Mouse (Mus musculus) cerebellum, adult 11-12 months (tissue): ENCODE data around the gene Lrit2.

Source experiments
- DNase-seq: peaks from one replicate; pipeline ENCODE4 v3.0.0; 2022

Lrit2 gene

DNA sequence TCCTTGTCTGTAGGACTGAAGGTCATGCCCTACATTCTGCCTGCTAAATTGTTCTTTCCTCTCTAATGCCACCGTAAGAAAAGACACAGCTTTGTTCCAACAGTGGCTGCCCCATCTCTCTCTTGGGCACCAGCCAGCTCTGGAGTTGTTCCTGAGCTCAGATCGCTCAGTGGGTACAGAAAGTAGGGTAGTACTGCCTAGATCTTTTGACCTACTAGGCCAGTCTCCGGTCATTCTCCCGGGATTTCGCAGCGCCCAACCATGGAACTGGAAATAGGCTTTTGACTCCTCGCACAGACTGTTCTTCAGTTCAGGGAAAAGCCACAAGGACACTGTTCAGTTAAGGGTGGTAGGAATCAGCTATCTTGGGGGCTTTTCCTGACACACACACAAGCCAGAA, 45.2 kb downstream of the Lrit2 start:
- DNase-seq = no peak

DNA sequence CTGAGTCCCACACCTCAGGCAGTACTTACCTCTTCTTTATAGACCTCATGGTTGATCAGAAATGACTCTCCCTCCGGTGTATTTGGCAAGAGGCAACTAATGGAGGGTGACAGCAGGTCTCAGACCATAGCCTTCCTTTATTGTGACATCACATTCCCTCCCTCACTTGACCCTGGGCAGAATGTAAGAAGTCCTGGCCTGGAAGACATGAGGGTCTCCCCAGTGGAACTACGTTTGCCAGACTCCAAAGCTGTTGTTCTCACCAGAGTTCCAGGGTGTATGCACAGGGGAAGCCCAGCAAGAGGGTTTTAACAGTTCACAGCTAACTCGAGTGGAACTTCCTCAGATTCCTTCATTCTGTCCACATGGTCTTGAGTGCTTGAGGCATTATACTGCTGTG, 46.2 kb downstream of the Lrit2 start, which contains the start of gene 2610528A11Rik:
TSS of gene 2610528A11Rik (minus strand) at position 101 of the 400 bp plus-strand sequence.
- no peak for DNase-seq

DNA sequence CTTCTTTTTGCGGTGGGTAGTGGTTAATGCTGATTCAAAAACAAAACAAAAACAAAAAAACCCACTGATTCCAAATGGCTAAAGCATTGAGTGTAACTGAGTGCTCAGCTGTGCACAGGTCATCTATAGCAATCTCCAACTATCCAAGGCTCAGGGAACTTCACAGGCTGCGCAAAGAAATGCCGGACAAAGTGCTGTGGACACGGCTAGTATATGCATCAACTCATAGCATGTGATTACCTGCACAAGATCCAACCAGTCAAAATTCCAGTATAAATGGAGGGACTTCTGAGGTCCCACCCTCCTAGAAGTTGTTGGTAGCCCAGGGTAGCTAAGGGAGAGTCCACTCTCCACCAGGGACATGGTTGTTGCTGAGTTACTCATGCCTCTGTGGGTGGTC, 51.5 kb downstream of the Lrit2 start:
- no peak for DNase-seq
